Mouse (Mus musculus): Measurements from ENCODE around the gene Tmc4.

- TF ChIP-seq POLR2A (IDR thresholded peaks at IDR 0.05; ENCODE audit: extremely low read depth, insufficient read depth, low read length) (no peak), CTCF (IDR thresholded peaks at IDR 0.05; ENCODE audit: extremely low read depth, insufficient read depth, low read length) (no peak)
Measured at GRCm38 (mm10) chr7:3646641-3647040, 30.7 kb downstream of the Tmc4 start.

Data from cortical plate, adult 2 months (tissue).